Mouse (Mus musculus) embryonic facial prominence, embryonic 14.5 days (tissue): Measurements from ENCODE around the gene Sav1. TPM values are rescaled to one million over a fixed set of nuclear protein-coding genes. Genes with fewer than 3 reads are reported as not detected.

Experiments
- ATAC-seq: fragments of 200-750 bp; cut with Nextera tagmentation; 2 replicates; pipeline ENCODE4 v1.8.0; 2017; ENCODE audit warnings: low read depth, moderate number of reproducible peaks, moderate TSS enrichment
- DNase-seq: peaks from one replicate; pipeline ENCODE4 v3.0.0-alpha.2; 2015; ENCODE audit warnings: low spot score
- H3K27ac ChIP-seq: fragments of 300-500 bp; sonication (generic); replicated peaks from 2 replicates; pipeline ENCODE4 v1.5.1; 2014; ENCODE audit warnings: low read depth, mild to moderate bottlenecking, low read length, moderate library complexity
- H3K27me3 ChIP-seq: fragments of 300-500 bp; sonication (generic); replicated peaks from 2 replicates; pipeline ENCODE4 v1.6.1; 2014; ENCODE audit warnings: low read length; ENCODE audit not compliant: control insufficient read depth, insufficient read depth
- H3K36me3 ChIP-seq: fragments of 300-500 bp; sonication (generic); 2 replicates; pipeline ENCODE4 v1.6.1; 2014; ENCODE audit warnings: low read length, mixed read lengths; ENCODE audit not compliant: control insufficient read depth, insufficient read depth
- H3K4me1 ChIP-seq: fragments of 300-500 bp; sonication (generic); 2 replicates; pipeline ENCODE4 v1.6.1; 2014; ENCODE audit warnings: antibody characterized with exemption, low read length; ENCODE audit not compliant: control insufficient read depth, insufficient read depth
- H3K4me2 ChIP-seq: fragments of 300-500 bp; sonication (generic); 2 replicates; pipeline ENCODE4 v1.6.1; 2014; ENCODE audit warnings: low read depth, mild to moderate bottlenecking, low read length, moderate library complexity, mixed read lengths
- H3K4me3 ChIP-seq: fragments of 300-500 bp; sonication (generic); 2 replicates; pipeline ENCODE4 v1.5.1; 2014; ENCODE audit warnings: low read depth, mild to moderate bottlenecking, low read length
- H3K9ac ChIP-seq: fragments of 300-500 bp; sonication (generic); 2 replicates; pipeline ENCODE4 v1.6.1; 2014; ENCODE audit warnings: low read depth, mild to moderate bottlenecking, low read length, moderate library complexity, mixed read lengths
- H3K9me3 ChIP-seq: fragments of 300-500 bp; sonication (generic); 2 replicates; pipeline ENCODE4 v1.6.1; 2016; ENCODE audit warnings: low read length; ENCODE audit not compliant: control insufficient read depth
- WGBS: fragments of 180-500 bp; shearing (Covaris S2); extraction: QIAGEN DNeasy Blood & Tissue Kit; methylation state at CpG from one replicate; pipeline ENCODE4 v1.1.7; 2014; 5-methylcytosine and 5-hydroxymethylcytosine counted together
- polyA plus RNA-seq: library from polyadenylated mRNA; unstranded; fragments of >200 nt; fragmentation: Nextera tagmentation; extraction: Ambion mirVana; gene quantifications from 2 replicates; pipeline ENCODE4 v1.2.1, GENCODE M21; 2014

Gene Sav1
- polyA plus RNA-seq, 1 experiment from 2014 or later, result 12.0 TPM

DNA sequence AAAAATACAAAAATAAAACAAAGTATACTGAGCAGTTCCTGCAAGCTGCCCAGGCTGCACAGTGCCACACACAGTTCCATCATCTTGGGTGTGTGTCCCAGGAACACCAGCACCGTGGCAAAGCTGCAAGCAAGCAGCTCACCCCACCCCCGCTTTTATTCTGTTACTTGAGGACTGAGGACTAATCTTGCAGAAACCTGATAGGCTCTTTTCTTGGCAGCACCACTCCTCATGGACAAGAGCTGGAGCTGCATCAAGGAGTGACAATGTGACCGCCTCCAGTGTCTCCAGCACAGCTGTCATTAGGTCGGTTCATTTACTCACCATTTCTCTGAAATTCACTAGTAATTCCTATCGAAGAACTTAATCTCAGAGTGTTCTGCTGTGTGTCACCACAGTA is 18.6 kb downstream of the Sav1 start:
- peak; percentile 79 for ATAC-seq

DNA sequence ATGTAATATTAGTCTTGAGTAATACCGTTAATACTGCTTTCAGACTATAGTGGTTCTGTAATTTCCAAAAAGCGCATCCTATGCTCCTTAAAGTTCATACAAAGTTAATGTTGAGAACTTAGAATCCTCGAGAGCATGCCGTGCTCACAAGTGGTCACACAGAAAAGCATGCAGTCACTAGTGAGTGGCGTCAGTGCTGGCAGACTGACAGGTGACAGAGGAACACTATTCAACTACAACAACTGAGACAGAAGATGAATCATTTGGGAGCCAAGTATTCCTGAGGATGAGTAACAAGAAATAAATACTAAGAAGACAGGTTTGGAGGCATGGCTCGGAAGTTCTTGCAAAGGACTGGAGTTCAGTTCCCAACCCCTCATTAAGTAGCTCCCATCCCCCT is 19.7 kb downstream of the Sav1 start:
- H3K36me3 ChIP-seq, result peaks cover 81% of the 10 kb centered on the region
- no peaks in the 10 kb centered on the region for H3K27me3 ChIP-seq
- H3K4me2 ChIP-seq, result no peak overlapping the region
- 89% methylated on average over 6 of the region's 6 CpGs for WGBS
- DNase-seq (no peak), ATAC-seq (no peak)
- H3K4me1 ChIP-seq, result no peaks in the 10 kb centered on the region
- no peaks in the 10 kb centered on the region for H3K9me3 ChIP-seq
- H3K9ac ChIP-seq, result no peak overlapping the region
- no peak overlapping the region for H3K4me3 ChIP-seq
- no peak overlapping the region for H3K27ac ChIP-seq

More for the DNA sequence above, 18.6 kb downstream of the Sav1 start:
- H3K27ac ChIP-seq, result no peak overlapping the region
- no peaks in the 10 kb centered on the region for H3K27me3 ChIP-seq
- H3K4me2 ChIP-seq, result no peak overlapping the region
- peaks cover 80% of the 10 kb centered on the region for H3K36me3 ChIP-seq
- 58% methylated on average over 5 of the region's 5 CpGs for WGBS
- H3K9me3 ChIP-seq, result no peaks in the 10 kb centered on the region
- no peak overlapping the region for H3K9ac ChIP-seq
- DNase-seq, result peak; percentile 62
- no peak overlapping the region for H3K4me3 ChIP-seq
- H3K4me1 ChIP-seq, result no peaks in the 10 kb centered on the region

DNA sequence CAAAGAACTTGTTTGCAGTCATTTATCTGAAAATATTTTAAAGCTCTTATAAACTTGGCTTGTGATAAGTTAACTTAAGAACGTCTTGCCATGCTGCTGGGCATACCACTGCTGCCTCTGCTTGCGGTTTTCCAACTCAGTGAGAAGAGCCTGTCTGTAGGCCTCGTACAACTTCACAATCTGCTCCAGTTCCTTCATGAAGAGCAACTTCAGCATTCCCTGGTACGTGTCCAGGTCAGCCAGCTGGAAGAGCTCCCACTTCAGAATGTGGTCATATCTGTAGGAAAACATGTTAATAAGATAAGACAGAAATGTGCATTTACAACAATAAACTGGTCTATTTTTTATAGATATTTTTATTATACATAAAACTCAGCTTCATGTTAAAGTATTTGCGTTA is 20.7 kb downstream of the Sav1 start:
- no peaks in the 10 kb centered on the region for H3K9me3 ChIP-seq
- no peak overlapping the region for H3K4me3 ChIP-seq
- 87% methylated on average over 5 of the region's 5 CpGs for WGBS
- H3K27ac ChIP-seq, result no peak overlapping the region
- H3K4me2 ChIP-seq, result no peak overlapping the region
- H3K4me1 ChIP-seq, result no peaks in the 10 kb centered on the region
- no peak overlapping the region for H3K9ac ChIP-seq
- no peak for DNase-seq
- no peak for ATAC-seq
- no peaks in the 10 kb centered on the region for H3K27me3 ChIP-seq
- H3K36me3 ChIP-seq, result peaks cover 79% of the 10 kb centered on the region

DNA sequence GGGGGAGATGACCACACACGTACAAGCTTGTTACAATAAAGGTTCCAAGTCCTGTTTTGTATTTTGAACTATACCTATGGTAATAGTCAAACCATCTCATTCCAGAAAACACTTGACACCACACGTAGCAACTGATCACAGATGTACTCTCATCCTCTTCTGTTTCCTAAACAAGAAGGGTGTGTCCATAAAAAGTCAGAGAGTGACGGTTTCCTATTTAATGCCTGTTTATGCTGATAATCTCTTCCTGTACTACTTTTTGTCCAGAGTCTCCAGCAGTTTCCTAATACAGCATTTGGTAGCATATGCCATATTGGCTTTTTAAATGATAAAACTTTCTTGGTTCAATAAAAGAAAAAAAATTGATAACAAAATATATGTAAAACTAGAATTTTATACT is 21.2 kb downstream of the Sav1 start:
- Histone ChIP-seq H3K27me3 (no peaks in the 10 kb centered on the region), H3K4me1 (no peaks in the 10 kb centered on the region), H3K4me2 (no peak overlapping the region), H3K4me3 (no peak overlapping the region), H3K9me3 (no peaks in the 10 kb centered on the region), H3K27ac (no peak overlapping the region), H3K9ac (no peak overlapping the region), H3K36me3 (peaks cover 80% of the 10 kb centered on the region)
- ATAC-seq (no peak), DNase-seq (no peak)
- 79% methylated on average over 3 of the region's 3 CpGs for WGBS

DNA sequence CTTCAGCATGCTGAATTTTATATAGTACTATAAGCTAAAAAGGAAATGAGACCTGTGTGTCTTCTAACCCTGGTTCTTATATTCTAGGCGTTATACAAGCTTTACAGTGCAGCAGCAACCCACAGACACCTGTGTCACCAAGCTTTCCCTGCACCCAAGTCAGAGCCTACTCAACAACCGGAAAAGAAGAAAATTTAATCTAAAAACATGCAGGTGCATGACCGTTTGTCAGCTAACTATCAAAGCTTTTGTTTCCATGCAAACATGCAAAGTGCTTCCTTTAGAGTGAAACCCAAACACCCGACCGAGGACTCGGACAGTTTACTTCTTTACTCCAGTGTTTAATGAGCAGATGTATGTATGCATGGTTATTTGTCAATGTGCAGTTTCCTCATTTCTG is 23.7 kb downstream of the Sav1 start:
- H3K4me1 ChIP-seq, result no peaks in the 10 kb centered on the region
- DNase-seq (no peak), ATAC-seq (no peak)
- 91% methylated on average over 6 of the region's 6 CpGs for WGBS
- no peak overlapping the region for H3K4me3 ChIP-seq
- no peak overlapping the region for H3K27ac ChIP-seq
- H3K27me3 ChIP-seq, result no peaks in the 10 kb centered on the region
- H3K36me3 ChIP-seq, result peaks cover 75% of the 10 kb centered on the region
- H3K9me3 ChIP-seq, result no peaks in the 10 kb centered on the region
- H3K9ac ChIP-seq, result no peak overlapping the region
- H3K4me2 ChIP-seq, result no peak overlapping the region

DNA sequence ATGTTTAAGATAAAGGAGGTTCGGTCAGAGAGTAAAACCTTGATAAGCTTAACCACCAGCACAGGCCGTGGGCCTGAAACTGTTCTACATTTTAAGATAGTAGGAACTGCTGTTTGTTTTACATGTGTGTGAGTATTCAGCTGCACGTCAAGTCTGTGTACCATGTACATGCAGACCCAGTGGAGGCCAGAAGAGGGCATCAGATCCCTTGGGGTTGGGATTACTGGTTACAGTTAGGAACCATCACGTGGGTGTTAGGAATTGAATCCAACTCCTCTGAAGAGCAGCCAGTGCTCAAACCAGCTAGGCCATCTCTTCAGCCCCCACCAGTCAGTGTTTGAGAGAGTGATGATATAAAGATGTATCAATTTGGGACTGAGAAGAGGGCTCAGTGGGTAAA is 24.3 kb downstream of the Sav1 start:
- H3K36me3 ChIP-seq, result peaks cover 73% of the 10 kb centered on the region
- 67% methylated on average over 4 of the region's 4 CpGs for WGBS
- no peaks in the 10 kb centered on the region for H3K4me1 ChIP-seq
- DNase-seq, result peak; percentile 48
- H3K4me3 ChIP-seq, result no peak overlapping the region
- ATAC-seq, result peak; percentile 44; the same call in 1 of the 2 replicates
- no peak overlapping the region for H3K4me2 ChIP-seq
- H3K9ac ChIP-seq, result no peak overlapping the region
- H3K27ac ChIP-seq, result no peak overlapping the region
- no peaks in the 10 kb centered on the region for H3K27me3 ChIP-seq
- H3K9me3 ChIP-seq, result no peaks in the 10 kb centered on the region

DNA sequence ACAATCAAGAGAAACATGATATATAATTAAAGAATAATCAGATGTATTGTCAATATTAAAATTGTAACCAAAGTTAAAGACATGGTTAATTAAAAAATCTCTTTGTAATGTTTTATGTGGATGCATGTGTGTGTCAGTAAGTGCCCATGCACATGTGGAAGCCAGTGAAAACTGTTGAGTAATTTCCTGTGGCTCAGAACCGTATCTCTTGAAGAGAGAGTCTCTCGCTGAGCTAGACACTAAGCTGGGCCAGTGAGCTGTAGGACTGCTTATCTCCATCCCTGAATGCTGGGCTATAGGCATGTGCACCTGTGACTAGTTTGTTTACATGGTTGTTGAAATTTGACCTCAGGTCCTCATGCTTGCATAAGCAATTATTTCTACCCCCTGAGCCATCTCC is 29.4 kb downstream of the Sav1 start:
- no peaks in the 10 kb centered on the region for H3K4me1 ChIP-seq
- no peak overlapping the region for H3K27ac ChIP-seq
- H3K4me2 ChIP-seq, result no peak overlapping the region
- no peaks in the 10 kb centered on the region for H3K9me3 ChIP-seq
- 75% methylated on average over 2 of the region's 2 CpGs for WGBS
- no peaks in the 10 kb centered on the region for H3K27me3 ChIP-seq
- peaks cover 42% of the 10 kb centered on the region for H3K36me3 ChIP-seq
- H3K4me3 ChIP-seq, result no peak overlapping the region
- no peak overlapping the region for H3K9ac ChIP-seq
- DNase-seq (no peak), ATAC-seq (no peak)

DNA sequence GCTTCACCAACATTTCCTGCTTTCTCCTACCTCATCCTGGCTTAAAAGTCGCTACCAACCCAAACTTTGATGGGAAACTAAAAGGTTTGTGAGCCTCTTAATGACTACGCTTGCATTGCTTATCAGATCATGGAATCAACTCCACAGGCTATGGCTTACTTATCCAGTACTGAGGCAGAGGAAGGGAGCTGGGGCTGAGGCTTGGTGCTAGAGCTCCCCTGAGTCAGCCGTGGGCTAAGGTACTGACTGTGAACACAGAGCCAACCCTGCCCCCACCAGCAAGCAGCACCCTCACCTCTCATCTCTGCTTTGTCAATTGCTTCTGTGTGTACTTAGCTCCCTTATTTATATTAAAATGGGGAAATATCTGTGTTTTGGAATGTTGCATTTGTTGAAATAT is 39.3 kb downstream of the Sav1 start:
- Histone ChIP-seq H3K9ac (no peak overlapping the region), H3K36me3 (no peaks in the 10 kb centered on the region), H3K4me1 (no peaks in the 10 kb centered on the region), H3K4me3 (no peak overlapping the region), H3K27me3 (no peaks in the 10 kb centered on the region), H3K27ac (no peak overlapping the region), H3K4me2 (no peak overlapping the region), H3K9me3 (no peaks in the 10 kb centered on the region)
- 65% methylated on average over 3 of the region's 3 CpGs for WGBS
- ATAC-seq, result no peak
- DNase-seq, result no peak

DNA sequence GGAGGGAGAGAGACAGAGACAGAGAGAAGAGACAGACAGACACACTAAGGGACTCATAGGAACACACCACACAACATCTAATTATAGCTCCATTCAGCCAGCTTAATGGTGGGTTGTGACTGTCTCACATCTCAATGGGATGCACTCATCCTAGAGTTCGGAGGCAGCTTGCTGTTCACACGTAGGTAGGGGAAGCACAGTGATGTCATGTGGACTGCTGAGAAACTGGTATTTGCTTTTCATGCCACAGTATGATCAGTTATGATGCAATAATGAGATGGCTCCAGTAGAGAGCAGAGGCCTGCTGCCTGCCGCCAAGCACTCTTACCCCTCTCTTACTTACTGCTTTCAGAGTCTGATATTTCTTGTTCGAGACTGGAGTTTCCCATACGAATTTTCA is 40.9 kb downstream of the Sav1 start:
- Histone ChIP-seq H3K27ac (no peak overlapping the region), H3K36me3 (no peaks in the 10 kb centered on the region), H3K4me1 (no peaks in the 10 kb centered on the region), H3K4me3 (no peak overlapping the region), H3K4me2 (no peak overlapping the region), H3K9me3 (no peaks in the 10 kb centered on the region), H3K9ac (no peak overlapping the region), H3K27me3 (no peaks in the 10 kb centered on the region)
- ATAC-seq, result no peak
- WGBS, result 95% methylated on average over 5 of the region's 5 CpGs
- no peak for DNase-seq
